Mouse (Mus musculus) lung, adult 18-20 months (tissue): ENCODE results near the gene Fndc7.
A peak's percentile ranks its signal among the peaks of the same experiment; 100 is the strongest.
"Not testable (repeated sequence)": the region's sequence is repeated elsewhere in the genome, so short reads cannot be mapped to it uniquely, and the experiment has no call there.

Experiments
- DNase-seq, 2 experiments: peaks; one replicate each; pipeline ENCODE4 v3.0.0; 2022; ENCODE audit warnings: mixed read lengths in 2 of 2

The Fndc7 gene

DNA sequence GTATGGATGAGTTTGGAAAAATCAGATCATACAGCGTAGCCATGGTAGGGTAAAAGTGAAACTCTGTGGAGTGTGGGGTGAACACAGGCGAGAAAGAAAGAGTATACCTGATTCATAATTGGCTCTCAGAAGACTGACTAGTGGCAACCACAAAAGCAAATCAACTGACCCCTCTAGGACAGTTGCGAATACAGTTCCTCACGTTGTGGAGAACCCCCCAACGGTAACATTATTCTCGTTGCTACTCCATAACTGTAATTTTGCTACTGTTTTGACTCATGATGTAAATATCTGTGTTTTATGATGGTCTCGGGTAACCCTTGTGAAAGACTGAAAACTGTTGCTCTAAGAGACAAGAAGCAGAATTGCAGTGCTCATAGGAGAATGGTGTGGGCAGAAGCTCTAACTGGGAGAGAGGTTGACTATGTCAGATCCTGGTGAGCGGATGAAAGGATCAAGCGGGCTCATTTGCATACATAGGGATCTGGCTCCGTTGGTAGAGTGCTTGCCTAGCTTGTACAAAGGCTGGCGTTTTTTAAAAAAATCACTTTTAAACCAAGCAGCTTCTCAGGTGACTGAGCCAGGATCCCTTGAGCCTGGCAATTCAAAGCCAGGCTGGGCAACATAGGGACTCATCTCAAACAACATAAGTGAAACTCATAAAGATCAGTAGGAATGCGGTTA is 2.7 kb downstream of the Fndc7 start:
- no peak for DNase-seq

DNA sequence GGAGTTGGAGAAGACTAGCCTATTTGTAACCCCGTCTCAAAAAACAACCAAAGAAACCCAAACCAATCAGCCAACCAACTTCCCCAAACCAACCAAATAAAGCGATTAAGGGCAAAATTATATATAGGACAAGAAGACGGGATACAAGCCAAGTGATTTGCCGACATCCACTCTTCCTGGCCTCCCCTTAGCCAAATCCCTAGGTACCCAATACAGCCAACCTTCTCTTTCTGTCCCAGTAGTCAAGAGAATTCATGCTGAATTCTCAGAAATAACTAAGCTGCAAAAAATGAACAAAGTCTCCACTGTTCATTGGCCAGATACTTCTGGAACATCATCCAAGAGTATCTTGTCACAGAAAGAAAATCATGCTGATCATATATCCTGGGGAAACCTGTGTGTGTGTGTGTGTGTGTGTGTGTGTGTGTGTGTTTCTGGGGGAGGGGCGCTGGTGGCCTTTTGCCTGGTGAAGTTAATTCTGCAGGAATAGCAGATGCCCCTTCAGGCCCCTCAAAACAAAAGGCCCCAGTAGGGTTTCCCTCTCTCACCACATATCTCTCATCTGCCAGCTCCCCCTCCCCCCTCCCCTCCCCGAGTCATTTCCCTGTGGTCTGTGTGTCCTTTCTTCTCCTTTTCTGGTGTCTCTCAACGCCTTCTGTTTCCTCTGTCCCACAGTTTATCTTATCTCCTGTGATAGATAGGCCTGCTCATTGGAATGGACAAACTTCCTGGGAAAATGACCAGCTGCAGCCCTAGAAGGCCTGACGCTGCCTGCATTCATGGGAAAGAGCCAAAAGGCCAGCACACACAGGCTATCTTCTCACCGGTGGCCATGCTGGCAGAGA is 3.9 kb downstream of the Fndc7 start:
- peak in 1 of 2 experiments; percentile 26 for DNase-seq

DNA sequence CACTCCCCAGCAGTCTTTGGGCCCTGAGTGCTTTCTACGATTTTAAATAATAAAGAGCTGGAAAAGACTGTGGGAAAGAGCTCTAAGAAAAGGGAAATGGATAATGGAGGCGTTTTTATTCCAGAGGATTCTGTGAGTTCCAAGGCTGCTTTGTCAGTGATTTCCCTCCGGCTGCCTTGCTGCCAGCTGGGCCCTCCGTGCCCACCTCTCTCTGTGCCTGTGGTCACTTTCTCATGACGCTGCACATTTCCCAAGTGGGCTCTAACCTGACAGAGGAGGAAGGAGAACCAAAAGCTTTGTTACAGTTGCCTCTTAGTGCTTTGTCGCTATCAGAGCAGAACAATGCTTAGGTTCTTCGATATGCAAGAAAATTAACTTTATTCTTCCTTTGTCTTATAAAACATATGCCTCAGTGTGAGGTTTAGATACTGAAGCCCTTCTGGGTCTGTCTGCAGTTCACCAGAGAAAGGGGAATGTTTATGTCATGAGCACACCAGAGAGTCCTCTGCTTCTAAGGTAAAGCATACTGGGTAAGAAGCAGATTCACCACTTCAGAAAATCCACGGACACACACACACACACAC is 5.0 kb downstream of the Fndc7 start:
- DNase-seq, result no peak

DNA sequence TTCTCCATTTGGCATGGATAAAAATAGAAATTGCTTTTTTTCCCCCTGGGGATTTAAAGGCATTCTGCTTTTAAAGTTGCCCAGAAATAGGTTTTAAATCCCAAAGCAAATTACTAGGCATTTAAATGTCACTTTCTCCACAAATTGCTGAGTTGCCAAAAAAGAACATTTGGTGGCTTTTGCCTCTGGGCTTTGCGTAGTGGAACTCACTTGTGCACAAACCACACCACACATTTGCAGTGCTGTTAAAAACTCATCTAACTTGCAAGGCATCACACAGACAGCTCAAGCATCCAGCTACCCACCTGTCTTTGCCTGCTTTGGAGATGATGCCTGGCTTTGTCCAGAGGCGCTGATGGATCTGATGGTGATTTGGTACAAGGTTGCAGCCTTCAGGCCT is 6.7 kb downstream of the Fndc7 start:
- DNase-seq, result no peak

DNA sequence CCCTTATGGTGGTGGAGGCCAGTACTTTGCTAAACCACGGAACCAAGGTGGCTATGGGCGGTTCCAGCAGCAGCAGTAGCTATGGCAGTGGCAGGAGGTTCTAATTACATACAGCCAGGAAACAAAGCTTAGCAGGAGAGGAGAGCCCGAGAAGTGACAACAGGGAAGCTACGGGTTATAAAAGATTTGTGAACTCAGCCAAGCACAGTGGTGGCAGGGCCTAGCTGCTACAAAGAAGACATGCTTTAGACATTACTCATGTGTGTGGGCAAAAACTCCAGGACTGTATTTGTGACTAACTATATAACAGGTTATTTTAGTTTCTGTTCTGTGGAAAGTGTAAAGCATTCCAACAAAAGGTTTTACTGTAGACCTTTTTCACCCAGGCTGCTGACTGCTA is 7.9 kb downstream of the Fndc7 start:
- DNase-seq, result peak in 1 of 2 experiments; percentile 8

DNA sequence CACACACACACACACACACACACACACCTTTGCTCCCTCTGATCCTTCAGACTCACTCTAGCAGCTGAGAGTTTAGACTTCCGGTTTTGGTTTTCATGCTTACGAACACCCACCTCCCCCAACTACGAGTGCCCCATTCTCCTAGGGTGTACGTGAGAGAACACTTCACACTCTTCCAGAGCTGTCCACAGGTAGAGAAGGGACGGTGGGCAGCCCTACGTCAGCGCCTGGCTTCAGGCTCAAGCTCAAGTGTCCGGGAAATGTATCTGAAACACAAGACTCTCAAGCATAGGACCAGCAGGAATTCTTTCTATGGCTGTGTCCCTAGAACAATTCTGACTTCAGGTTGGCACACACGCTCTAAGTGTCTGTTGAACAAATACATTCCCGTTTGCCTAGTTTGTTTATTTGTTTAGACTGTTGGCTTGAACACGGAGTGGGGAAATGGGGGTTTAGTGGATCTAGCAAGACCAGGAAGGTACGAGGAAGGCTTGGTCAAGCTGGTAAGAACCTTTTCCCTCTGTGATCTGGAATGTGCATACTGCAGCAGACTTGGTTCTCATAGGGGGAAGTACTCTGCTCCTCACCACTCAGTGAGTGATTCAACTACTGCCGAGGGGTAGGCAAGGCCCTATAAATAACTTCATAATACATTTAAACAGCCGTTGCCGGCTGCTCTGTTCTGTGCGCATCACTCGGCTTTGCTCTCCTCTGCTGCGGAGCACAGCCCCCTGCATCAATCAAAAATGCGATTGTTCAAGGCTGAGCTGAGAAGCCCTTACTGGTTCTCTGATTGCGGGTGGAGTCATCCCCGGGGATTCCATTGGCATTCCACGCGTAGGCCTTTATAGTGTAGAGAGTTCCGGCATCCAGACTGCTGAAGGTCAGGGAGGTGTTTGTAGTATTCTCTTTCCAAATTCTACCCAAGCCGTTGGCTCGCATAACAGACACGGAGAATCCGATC is 9.0 kb downstream of the Fndc7 start:
- peak; percentile 28 to 63 for DNase-seq

DNA sequence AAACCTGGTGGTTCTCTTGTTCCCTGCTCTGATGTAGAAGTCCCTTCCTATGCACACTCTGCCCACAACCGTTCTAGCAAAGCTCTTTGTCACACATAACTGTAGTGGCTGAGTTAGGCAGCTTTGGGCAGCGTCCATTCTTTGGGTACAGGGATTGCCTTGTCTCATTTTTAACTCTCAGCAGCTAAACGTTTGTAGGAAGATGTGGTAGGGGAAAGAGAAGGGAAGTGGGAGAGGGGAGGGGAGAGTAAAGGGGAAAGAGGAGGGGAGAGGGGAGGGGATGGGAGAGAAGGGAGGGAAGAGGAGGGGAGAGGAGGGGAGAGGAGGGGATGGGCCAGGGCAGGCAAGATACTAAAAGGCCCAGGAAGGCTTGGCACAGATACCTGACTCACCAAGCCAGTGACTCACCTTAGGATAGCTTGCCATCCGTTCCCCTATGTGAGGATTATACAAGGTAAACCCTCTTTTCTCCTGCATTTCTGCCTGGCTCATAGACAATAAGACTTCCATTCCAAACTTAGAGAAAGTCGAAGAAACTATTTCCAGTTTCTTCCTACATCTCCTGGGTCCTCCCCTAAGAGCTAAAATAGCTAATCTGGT is 9.9 kb downstream of the Fndc7 start:
- no peak for DNase-seq

DNA sequence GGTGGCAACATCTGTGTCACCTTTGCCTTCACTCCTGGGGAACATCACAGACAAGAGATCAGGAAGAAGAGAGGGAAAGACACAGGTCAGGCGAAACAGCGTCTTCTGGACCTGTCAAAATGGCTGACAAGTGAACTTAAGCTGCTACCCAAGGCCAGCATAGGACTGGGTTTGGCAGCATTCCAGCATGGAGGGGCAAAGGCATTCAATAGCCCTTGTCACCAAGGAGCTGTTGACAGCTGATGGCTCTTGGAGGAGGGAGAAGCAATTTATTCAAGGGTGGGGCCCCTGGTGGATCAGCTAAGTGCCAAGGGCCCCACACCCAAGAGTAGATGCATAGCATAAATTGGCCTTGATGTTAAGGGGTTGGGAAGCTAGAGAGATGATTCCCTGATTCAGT is 10.7 kb downstream of the Fndc7 start:
- peak in 1 of 2 experiments; percentile 50 for DNase-seq

DNA sequence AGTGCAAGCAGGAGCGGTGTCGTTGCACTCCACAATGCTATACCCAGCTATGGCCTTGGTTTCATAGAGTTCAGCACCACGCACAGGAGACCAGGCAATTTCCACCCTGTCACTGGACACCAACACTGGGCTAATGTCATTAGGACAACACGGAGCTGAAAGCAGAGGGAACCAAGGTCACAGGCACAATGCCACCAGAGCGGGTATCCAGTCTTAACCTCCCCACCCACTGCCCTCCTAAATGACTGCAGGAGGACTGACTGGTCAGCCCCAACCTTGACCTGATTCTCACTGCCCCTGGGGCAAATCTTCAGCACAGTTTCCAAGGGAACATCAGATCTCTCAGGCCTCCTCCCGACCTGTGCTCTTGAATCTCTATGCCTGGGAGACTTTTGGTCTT is 19.2 kb downstream of the Fndc7 start:
- DNase-seq, result no peak

DNA sequence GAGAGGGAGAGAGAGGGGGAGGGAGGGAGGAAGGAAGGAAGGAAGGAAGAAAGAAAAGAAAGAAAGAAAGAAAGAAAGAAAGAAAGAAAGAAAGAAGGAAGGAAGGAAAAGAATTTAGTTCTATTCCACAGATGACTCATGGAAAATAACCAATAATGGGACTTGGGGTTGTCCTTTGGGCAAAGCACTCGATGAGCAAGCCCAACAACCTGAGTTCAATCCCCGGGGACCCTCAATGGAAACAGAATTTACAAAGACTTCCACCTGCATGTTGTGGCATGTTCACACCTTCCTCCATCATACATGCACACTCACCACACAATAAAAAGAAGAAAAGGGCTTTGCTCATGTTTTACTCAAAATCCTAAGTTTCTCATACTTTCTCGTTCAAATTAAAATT is 22.4 kb downstream of the Fndc7 start:
- DNase-seq, result no peak

DNA sequence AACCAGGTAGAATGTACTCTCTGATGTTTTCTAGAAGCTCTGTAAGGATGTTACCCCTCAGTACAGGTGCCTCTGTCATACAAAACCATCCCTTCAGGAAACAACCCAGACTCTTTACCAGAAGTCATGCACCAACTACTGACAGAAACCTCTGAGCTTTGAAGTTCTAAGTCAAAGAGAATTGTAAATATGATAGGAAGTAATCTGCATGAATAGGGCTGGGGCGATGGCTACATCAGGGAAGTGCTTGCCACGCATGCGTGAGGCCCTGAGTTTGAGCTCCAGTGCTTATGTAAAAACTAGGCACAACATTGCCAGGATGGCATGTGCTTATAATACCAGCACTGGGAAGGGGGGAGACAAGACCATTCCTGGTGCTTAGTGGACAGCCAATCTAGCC is 24.1 kb downstream of the Fndc7 start:
- no peak for DNase-seq

DNA sequence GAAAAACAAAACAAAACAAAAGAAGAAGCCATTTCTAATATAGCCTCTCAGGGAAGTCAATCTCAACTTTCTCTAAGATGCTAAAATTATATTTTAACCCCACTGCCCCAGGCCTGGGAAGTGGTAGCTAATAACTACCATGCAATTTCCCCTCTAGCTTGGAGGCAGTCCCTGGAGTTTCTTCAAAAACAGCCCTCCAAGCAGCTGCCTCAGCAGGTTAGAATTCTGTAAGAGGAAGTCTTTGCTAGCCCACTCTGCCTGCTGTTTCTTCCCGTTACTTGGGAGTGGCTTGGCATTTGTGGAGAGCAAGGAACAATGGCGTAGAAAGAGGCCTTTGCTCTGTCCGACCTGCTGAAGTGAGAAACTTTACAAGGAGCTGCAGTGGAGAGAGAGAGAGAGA is 24.7 kb downstream of the Fndc7 start:
- no peak for DNase-seq

DNA sequence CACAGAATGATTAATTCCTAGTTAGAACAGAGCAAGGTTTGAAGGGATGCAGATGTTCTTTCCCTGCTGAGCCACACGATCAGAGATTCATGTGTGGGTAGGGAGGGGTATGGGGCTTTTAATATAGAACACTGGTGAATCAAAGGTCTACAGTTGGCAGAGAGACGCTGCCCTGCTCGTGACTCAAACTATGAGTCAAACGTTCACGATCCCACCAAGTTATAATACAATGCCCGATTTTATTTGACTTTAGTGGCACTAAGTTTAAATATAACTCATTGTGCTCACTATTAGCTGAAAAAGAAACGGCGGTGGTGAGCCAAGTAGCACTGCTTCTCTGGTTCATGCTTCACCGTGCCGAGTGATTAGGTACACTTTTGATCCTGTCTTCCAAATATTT is 26.7 kb downstream of the Fndc7 start:
- DNase-seq, result no peak

DNA sequence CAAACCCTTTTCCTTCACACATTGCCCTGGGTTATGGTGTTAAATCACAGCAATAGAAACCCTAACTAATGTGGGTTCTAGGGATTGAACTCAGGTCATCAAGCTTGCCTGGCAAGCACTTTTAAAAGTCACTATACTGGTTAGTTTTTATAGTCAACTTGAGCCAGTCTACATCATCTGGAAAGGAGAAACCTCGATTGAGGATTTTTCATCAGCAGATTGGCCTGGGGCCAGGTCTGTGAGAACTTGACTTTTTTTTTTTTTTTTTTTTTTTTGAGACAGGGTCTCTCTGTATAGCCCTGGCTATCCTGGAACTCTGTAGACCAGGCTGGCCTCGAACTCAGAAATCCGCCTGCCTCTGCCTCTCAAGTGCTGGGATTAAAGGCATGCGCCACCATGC is 27.5 kb downstream of the Fndc7 start:
- not testable (repeated sequence) for DNase-seq

DNA sequence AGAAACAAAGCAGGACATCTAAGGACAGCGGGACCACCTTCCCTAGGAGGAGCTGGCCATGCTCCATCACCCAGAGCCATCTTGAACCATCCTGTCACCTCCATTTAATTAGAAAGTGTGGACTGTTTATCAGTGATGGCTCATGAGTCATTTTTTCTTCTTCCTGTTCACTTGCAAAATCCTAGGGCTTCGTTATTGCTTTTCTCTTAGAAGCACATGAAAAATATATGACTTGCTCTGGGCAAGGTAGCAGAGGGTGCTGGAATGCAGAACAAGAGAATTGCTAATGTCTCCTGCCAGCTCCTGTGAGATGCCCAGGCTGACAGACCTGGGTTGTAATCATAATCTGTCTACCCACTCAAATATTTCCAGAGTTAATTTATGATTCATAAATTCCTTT is 29.0 kb downstream of the Fndc7 start:
- no peak for DNase-seq

DNA sequence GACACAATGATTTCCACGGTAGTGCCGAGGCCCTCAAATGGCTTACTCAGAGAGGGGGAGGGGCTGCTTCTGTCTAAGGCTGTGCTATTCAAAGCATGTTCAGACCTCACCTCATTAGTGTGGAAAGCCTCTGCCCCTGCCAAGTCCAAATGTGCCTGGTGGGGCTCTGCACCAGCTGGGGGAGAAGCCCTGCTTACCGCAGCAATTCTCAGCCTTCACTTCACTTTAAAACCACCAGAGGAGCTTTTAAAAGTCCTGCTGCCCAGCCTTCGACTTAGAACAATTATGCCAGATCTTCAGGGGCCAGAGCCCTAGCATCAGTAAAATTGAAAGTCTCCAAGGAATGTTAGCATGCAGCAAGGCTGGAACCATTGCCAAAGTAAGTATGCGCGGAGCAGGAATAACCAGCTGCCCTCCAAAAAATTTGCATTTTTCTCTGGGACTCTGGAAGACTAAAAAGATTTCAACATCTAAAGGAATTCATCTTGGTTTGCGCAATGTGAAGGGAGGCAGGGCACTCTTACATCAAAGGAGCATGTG is 31.5 kb downstream of the Fndc7 start:
- DNase-seq, result peak; percentile 83 to 87

DNA sequence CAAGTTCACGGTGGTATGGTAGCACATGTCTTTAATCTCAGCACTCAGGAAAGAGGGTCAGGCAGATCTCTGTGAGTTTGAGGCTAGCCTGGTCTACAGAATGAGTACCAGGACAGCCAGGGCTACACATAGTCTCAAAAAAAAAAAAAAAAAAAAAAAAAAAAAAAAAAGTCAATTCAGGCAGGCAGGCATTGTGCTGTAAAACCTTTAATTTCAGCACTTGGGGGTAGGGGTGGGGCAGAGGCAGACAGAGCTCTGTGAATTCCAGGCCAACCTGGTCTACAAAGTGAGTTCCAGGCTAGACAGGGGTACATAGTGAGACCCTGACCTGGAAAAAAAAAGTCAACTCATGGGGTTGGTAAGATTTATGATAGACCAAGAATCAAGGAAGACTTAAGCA is 32.1 kb downstream of the Fndc7 start:
- DNase-seq, result no peak

DNA sequence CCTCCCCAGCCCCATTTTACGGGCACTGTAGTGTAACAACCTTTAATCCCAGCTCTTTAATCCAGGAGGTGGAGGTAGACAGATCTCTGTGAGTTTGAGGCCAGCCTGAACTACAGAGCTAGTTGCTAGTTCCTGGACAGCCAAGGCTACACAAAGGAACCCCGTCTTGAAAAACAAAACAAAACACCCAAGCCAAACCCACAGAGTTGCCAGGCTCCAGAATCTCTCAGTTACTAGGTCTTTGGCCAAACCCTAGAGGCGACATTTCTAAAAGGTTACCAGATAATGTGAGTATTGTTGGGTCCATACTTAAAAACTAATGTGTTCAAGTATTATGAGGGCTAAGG is 32.7 kb downstream of the Fndc7 start:
- DNase-seq, result no peak

DNA sequence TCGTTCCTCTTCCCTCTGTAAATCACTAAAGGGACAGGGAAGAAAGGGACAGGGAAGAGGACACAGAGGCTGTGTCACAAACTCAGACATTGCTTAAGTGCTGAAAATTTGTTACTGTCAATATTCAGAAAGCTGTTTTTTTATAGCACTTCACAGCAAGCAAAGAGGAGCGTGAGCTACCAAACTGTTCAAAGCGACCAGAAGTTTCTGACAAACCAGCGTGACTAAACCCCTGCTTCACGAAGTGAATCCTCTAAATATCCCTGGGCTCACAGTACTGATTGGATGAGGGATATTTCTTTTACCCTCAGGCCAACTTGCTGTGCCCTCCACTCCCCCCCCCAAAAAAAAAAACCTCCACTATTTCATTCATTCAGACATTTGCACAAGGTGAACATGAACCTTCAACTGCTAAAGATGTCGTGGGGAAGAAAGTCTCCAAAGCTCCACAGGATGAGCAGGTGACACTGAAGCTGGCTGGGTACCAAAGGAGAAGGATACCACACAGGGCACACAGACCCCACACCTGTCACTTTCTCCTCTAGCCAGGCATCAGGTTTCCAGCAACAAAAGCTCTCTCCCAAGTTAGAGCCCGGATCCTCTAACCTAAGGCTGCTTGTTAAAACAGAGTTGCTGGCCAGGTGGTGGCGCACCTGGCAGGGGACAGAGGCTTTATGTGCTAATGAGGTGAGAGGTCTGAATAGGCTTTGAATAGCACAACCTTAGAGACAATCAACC is 33.3 kb downstream of the Fndc7 start:
- peak; percentile 59 to 66 for DNase-seq

DNA sequence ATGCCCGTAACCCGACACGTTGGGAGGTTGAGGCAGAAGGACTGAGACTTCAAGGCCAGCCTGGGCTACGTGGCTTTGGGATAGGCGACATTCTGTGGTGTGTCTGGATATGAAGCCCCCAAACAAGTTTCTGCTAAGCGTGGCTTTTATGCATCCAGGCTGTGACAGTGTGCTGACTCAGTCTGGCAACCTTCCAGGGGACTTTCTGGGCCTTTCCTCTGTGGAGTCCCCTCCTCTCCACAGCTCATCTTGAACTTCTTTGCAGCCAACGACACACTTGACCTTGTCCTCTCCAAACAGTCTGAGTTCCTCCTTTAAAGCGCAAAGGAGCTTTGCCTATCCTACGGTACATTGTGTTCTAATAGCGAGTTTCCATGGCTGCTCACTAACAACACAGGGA is 33.9 kb downstream of the Fndc7 start:
- peak; percentile 54 to 67 for DNase-seq

DNA sequence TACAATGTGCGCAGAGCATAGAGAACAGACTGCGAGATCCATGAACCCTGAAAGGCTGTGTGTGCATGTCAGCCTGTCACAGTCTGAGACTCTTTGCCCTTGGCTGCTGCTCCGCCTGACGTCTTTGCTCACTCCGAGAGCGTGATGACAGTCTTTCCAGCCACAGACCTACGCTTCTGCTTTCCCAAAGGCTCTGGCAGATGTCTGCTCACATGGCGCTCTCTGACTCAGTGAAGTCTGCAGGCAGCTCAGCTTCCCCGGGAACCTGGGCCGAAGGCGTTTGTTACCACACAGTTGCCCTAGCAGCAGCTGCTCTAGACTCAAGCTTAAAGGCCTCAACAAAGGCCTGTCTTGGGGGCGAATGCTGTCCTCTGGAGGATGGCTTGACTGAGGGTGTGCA is 34.4 kb downstream of the Fndc7 start:
- peak; percentile 67 to 72 for DNase-seq

DNA sequence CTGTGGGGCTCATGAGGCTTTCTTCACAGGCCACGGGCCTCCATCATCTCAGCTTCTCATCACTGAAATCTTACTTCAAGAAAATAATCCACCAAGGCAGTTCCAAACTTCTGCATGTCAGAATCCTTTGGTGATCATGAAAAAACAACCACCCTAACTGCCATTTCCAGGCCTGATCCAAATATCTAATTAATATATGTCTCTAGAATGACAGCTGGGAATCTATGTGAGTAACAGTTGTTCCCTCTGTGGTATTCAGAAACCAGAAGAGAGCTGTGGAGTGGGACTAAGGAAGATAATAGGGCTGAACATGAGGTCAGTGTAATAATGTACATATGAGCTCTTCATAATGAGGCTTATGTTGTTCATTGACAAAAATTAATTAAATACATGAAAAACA is 36.5 kb downstream of the Fndc7 start:
- DNase-seq, result no peak
